Mouse (Mus musculus): Measurements from ENCODE around the gene Lclat1.

GRCm38 (mm10) chr17:73095070-73095469, 12.7 kb upstream of the Lclat1 start:
- TF ChIP-seq TAL1 (IDR thresholded peaks at IDR 0.05; ENCODE audit: low read length) (no peak), GATA1 (IDR thresholded peaks at IDR 0.05; ENCODE audit: low read length) (no peak)
